Mouse (Mus musculus) lung, embryonic 16.5 days (tissue): Measurements from ENCODE around the gene Inka1. TPM values are rescaled to one million over a fixed set of nuclear protein-coding genes. Genes with fewer than 3 reads are reported as not detected.

Experiments used
- ATAC-seq: fragments of 200-750 bp; cut with Nextera tagmentation; 2 replicates; pipeline ENCODE4 v1.8.0; 2017; ENCODE audit warnings: low read depth, mild to moderate bottlenecking, moderate library complexity
- H3K27ac ChIP-seq: fragments of 300-500 bp; sonication (generic); 2 replicates; pipeline ENCODE4 v1.5.1; 2014; ENCODE audit warnings: mild to moderate bottlenecking, control low read depth, low read length
- H3K27me3 ChIP-seq: fragments of 300-500 bp; sonication (generic); 2 replicates; pipeline ENCODE4 v1.6.1; 2014; ENCODE audit warnings: low read depth, low read length, mixed read lengths; ENCODE audit not compliant: control insufficient read depth, insufficient read depth
- H3K36me3 ChIP-seq: fragments of 300-500 bp; sonication (generic); 2 replicates; pipeline ENCODE4 v1.6.1; 2014; ENCODE audit warnings: low read length; ENCODE audit not compliant: control insufficient read depth, insufficient read depth
- H3K4me1 ChIP-seq: fragments of 300-500 bp; sonication (generic); replicated peaks from 2 replicates; pipeline ENCODE4 v1.6.1; 2014; ENCODE audit warnings: low read length, mixed read lengths; ENCODE audit not compliant: control insufficient read depth, insufficient read depth
- H3K4me2 ChIP-seq: fragments of 300-500 bp; sonication (generic); 2 replicates; pipeline ENCODE4 v1.6.1; 2014; ENCODE audit warnings: low read depth, low read length, control low read depth
- H3K4me3 ChIP-seq: fragments of 300-500 bp; sonication (generic); 2 replicates; pipeline ENCODE4 v1.5.1; 2014; ENCODE audit warnings: mild to moderate bottlenecking, low read length, control low read depth
- H3K9ac ChIP-seq: fragments of 300-500 bp; sonication (generic); 2 replicates; pipeline ENCODE4 v1.6.1; 2014; ENCODE audit warnings: low read length, control low read depth
- H3K9me3 ChIP-seq: fragments of 300-500 bp; sonication (generic); 2 replicates; pipeline ENCODE4 v1.6.1; 2016; ENCODE audit warnings: low read length; ENCODE audit not compliant: control insufficient read depth
- WGBS: fragments of 180-500 bp; shearing (Covaris S2); extraction: QIAGEN DNeasy Blood & Tissue Kit; methylation state at CpG from one replicate; pipeline ENCODE4 v1.1.7; 2014; 5-methylcytosine and 5-hydroxymethylcytosine counted together
- polyA plus RNA-seq: library from polyadenylated mRNA; unstranded; fragments of >200 nt; fragmentation: Nextera tagmentation; extraction: Ambion mirVana; gene quantifications from 2 replicates; pipeline ENCODE4 v1.2.1, GENCODE M21; 2015

Inka1 gene
- polyA plus RNA-seq, 1 experiment from 2014 or later: 64.3 TPM

GRCm38 (mm10) chr9:108008041-108008440 is 22.4 kb upstream of the Inka1 start:
- Histone ChIP-seq H3K4me1 (peaks cover 12% of the 10 kb centered on the region), H3K36me3 (peaks cover 7% of the 10 kb centered on the region; the same call in 1 of the 2 replicates), H3K27ac (no peak overlapping the region), H3K9me3 (peaks cover 2% of the 10 kb centered on the region; the same call in 1 of the 2 replicates), H3K27me3 (no peaks in the 10 kb centered on the region), H3K4me2 (no peak overlapping the region), H3K4me3 (no peak overlapping the region), H3K9ac (no peak overlapping the region)
- 79% methylated on average over 5 of the region's 5 CpGs for WGBS
- no peak for ATAC-seq

GRCm38 (mm10) chr9:108003531-108003890 is 17.8 kb upstream of the Inka1 start:
- peak overlapping the region; percentile 94 for H3K27ac ChIP-seq
- H3K27me3 ChIP-seq: no peaks in the 10 kb centered on the region
- H3K36me3 ChIP-seq: no peaks in the 10 kb centered on the region
- H3K4me2 ChIP-seq: peak overlapping the region; percentile 66
- no peaks in the 10 kb centered on the region for H3K9me3 ChIP-seq
- peak overlapping the region; percentile 100 for H3K9ac ChIP-seq
- 13% methylated on average over 8 of the region's 8 CpGs for WGBS
- peak overlapping the region; percentile 99 for H3K4me3 ChIP-seq
- peaks cover 19% of the 10 kb centered on the region for H3K4me1 ChIP-seq
- ATAC-seq: no peak

GRCm38 (mm10) chr9:108002778-108003530 is 17.3 kb upstream of the Inka1 start:
- H3K9me3 ChIP-seq: no peaks in the 10 kb centered on the region
- H3K4me3 ChIP-seq: peak overlapping the region; percentile 99
- no peaks in the 10 kb centered on the region for H3K36me3 ChIP-seq
- no peaks in the 10 kb centered on the region for H3K27me3 ChIP-seq
- H3K4me2 ChIP-seq: peak overlapping the region; percentile 66
- WGBS: under 1% methylated on average over 50 of the region's 50 CpGs
- peaks cover 15% of the 10 kb centered on the region for H3K4me1 ChIP-seq
- peak overlapping the region; percentile 100 for H3K9ac ChIP-seq
- ATAC-seq: peak; percentile 34; the same call in 1 of the 2 replicates
- peak overlapping the region; percentile 94 for H3K27ac ChIP-seq

GRCm38 (mm10) chr9:108001922-108002770 is 16.5 kb upstream of the Inka1 start, which contains the start of gene Ip6k1:
Gene Ip6k1, plus strand, starts transcription at chr9:108002501.
- Histone ChIP-seq H3K4me1 (peaks cover 14% of the 10 kb centered on the region), H3K4me3 (peak within 1 kb of the TSS; percentile 99), H3K4me2 (peak within 1 kb of the TSS; percentile 69), H3K9ac (peak within 1 kb of the TSS; percentile 100), H3K27ac (peak within 1 kb of the TSS; percentile 94), H3K36me3 (no peaks in the 10 kb centered on the region), H3K9me3 (no peaks in the 10 kb centered on the region), H3K27me3 (no peaks in the 10 kb centered on the region)
- peak; percentile 100 for ATAC-seq
- under 1% methylated on average over 51 of the region's 51 CpGs for WGBS

- no peaks in the 10 kb centered on the region for H3K36me3 ChIP-seq
- H3K4me2 ChIP-seq: no peak within 1 kb of the TSS
- H3K9me3 ChIP-seq: no peaks in the 10 kb centered on the region
- no peaks in the 10 kb centered on the region for H3K27me3 ChIP-seq
- H3K4me3 ChIP-seq: no peak within 1 kb of the TSS
- H3K9ac ChIP-seq: no peak within 1 kb of the TSS
- H3K4me1 ChIP-seq: no peaks in the 10 kb centered on the region
- ATAC-seq: no peak
- 83% methylated on average over 5 of the region's 5 CpGs for WGBS
- no peak within 1 kb of the TSS for H3K27ac ChIP-seq
Measured at GRCm38 (mm10) chr9:107996049-107996448, 10.4 kb upstream of the Inka1 start, which contains the start of gene Gm20662. Gene Gm20662, plus strand, starts transcription at chr9:107996349.

- no peak overlapping the region for H3K4me2 ChIP-seq
- no peak overlapping the region for H3K4me3 ChIP-seq
- H3K27me3 ChIP-seq: no peaks in the 10 kb centered on the region
- 93% methylated on average over 21 of the region's 21 CpGs for WGBS
- no peak for ATAC-seq
- H3K27ac ChIP-seq: no peak overlapping the region
- no peaks in the 10 kb centered on the region for H3K4me1 ChIP-seq
- H3K9me3 ChIP-seq: no peaks in the 10 kb centered on the region
- H3K9ac ChIP-seq: no peak overlapping the region
- H3K36me3 ChIP-seq: no peaks in the 10 kb centered on the region
Measured at GRCm38 (mm10) chr9:107995513-107995912, 9.8 kb upstream of the Inka1 start.

GRCm38 (mm10) chr9:107994464-107994863 is 8.8 kb upstream of the Inka1 start:
- ATAC-seq: no peak
- Histone ChIP-seq H3K9me3 (no peaks in the 10 kb centered on the region), H3K36me3 (no peaks in the 10 kb centered on the region), H3K27ac (no peak overlapping the region), H3K4me2 (no peak overlapping the region), H3K4me3 (no peak overlapping the region), H3K27me3 (no peaks in the 10 kb centered on the region), H3K4me1 (no peaks in the 10 kb centered on the region), H3K9ac (no peak overlapping the region)
- WGBS: 38% methylated on average over 2 of the region's 2 CpGs

- Histone ChIP-seq H3K9ac (no peak overlapping the region), H3K27ac (no peak overlapping the region), H3K27me3 (no peaks in the 10 kb centered on the region), H3K4me2 (no peak overlapping the region), H3K9me3 (no peaks in the 10 kb centered on the region), H3K4me1 (no peaks in the 10 kb centered on the region), H3K36me3 (no peaks in the 10 kb centered on the region), H3K4me3 (no peak overlapping the region)
- no peak for ATAC-seq
- 88% methylated on average over 11 of the region's 11 CpGs for WGBS
Measured at GRCm38 (mm10) chr9:107993013-107993412, 7.3 kb upstream of the Inka1 start.

GRCm38 (mm10) chr9:107992197-107992596 is 6.5 kb upstream of the Inka1 start, which contains the start of gene Cdhr4:
Gene Cdhr4, plus strand, starts transcription at chr9:107992497.
- no peak within 1 kb of the TSS for H3K4me3 ChIP-seq
- no peaks in the 10 kb centered on the region for H3K36me3 ChIP-seq
- no peaks in the 10 kb centered on the region for H3K9me3 ChIP-seq
- no peaks in the 10 kb centered on the region for H3K27me3 ChIP-seq
- 68% methylated on average over 2 of the region's 2 CpGs for WGBS
- H3K4me1 ChIP-seq: no peaks in the 10 kb centered on the region
- H3K27ac ChIP-seq: no peak within 1 kb of the TSS
- no peak within 1 kb of the TSS for H3K4me2 ChIP-seq
- no peak within 1 kb of the TSS for H3K9ac ChIP-seq
- no peak for ATAC-seq
